15 mouse cellular contexts compared by ENCODE assay signal in genomic region chr7:137244839-137245238, GRCm38 (mm10).
A peak's percentile ranks its signal among the peaks of the same experiment; 100 is the strongest.
DNase-seq lines count a peak whose midpoint lies in the region; ATAC-seq and TF ChIP-seq lines count a peak whose summit lies in the region.
"Had no signal": no experiment of that assay in that cellular context is flagged by ENCODE, and none has a peak within 500 bp of the region (broad histone marks: within the 10 kb centered on the region; RNA-seq: fewer than 3 reads in every experiment).

No protein-coding gene starts in this region.

- peak; percentile 68 for DNase-seq in forebrain, postnatal 0 days
- DNase-seq in forebrain, embryonic 11.5 days (ENCODE audit: low spot score): no peak
- peak; percentile 54 for DNase-seq in brain, adult 2 months (ENCODE audit: low read depth, low spot score)
- no peak for DNase-seq in midbrain, postnatal 0 days (ENCODE audit: low spot score)
- no peak for DNase-seq in spleen, postnatal 4 days (ENCODE audit: low spot score in 2 of 2)
- DNase-seq in lung, postnatal 0 days (ENCODE audit: low spot score): no peak
- DNase-seq: adrenal gland, adult 8-10 months; B cell, adult 2 months; cerebellum, postnatal 14 days; layer of hippocampus, postnatal 36 days; thymus, postnatal 36 days had no signal

- H3K9me3 ChIP-seq in forebrain, postnatal 0 days (ENCODE audit: low read length): no peaks in the 10 kb centered on the region
- H3K9me3 ChIP-seq in forebrain, embryonic 11.5 days (ENCODE audit: control insufficient read depth, low read length): no peaks in the 10 kb centered on the region
- H3K9me3 ChIP-seq in hindbrain, embryonic 13.5 days: no peaks in the 10 kb centered on the region
- H3K9me3 ChIP-seq in midbrain, postnatal 0 days (ENCODE audit: low read length): no peaks in the 10 kb centered on the region
- H3K9me3 ChIP-seq in lung, postnatal 0 days (ENCODE audit: low read length): no peaks in the 10 kb centered on the region
- H3K9me3 ChIP-seq: limb, embryonic 12.5 days; liver, embryonic 15.5 days had no signal

- H3K36me3 ChIP-seq in forebrain, postnatal 0 days (ENCODE audit: insufficient read depth): no peaks in the 10 kb centered on the region
- no peaks in the 10 kb centered on the region for H3K36me3 ChIP-seq in forebrain, embryonic 11.5 days (ENCODE audit: control insufficient read depth, insufficient read depth, low read length)
- H3K36me3 ChIP-seq in hindbrain, embryonic 13.5 days: no peaks in the 10 kb centered on the region
- H3K36me3 ChIP-seq in midbrain, postnatal 0 days (ENCODE audit: insufficient read depth, low read length): no peaks in the 10 kb centered on the region
- H3K36me3 ChIP-seq in lung, postnatal 0 days (ENCODE audit: insufficient read depth, low read length): no peaks in the 10 kb centered on the region
- H3K36me3 ChIP-seq: liver, embryonic 15.5 days had no signal

- no peak overlapping the region for H3K9ac ChIP-seq in forebrain, postnatal 0 days
- no peak overlapping the region for H3K9ac ChIP-seq in forebrain, embryonic 11.5 days (ENCODE audit: low read length)
- H3K9ac ChIP-seq in hindbrain, embryonic 13.5 days: peak overlapping the region; percentile 15; the same call in 1 of the 2 replicates
- no peak overlapping the region for H3K9ac ChIP-seq in midbrain, postnatal 0 days (replicated peaks; ENCODE audit: low read length, poor library complexity, severe bottlenecking)
- no peak overlapping the region for H3K9ac ChIP-seq in lung, postnatal 0 days (replicated peaks; ENCODE audit: low read depth)
- H3K9ac ChIP-seq: limb, embryonic 12.5 days; liver, embryonic 15.5 days had no signal

- H3K27ac ChIP-seq in forebrain, postnatal 0 days (ENCODE audit: low read depth, low read length): no peak overlapping the region
- no peak overlapping the region for H3K27ac ChIP-seq in forebrain, embryonic 11.5 days (ENCODE audit: low read depth, low read length)
- peak overlapping the region; percentile 88 for H3K27ac ChIP-seq in hindbrain, embryonic 13.5 days
- peak overlapping the region; percentile 19; the same call in 1 of the 2 replicates for H3K27ac ChIP-seq in midbrain, postnatal 0 days (ENCODE audit: low read depth, low read length)
- H3K27ac ChIP-seq in lung, postnatal 0 days (ENCODE audit: low read length): no peak overlapping the region
- H3K27ac ChIP-seq: limb, embryonic 12.5 days; liver, embryonic 15.5 days had no signal

- H3K27me3 ChIP-seq in forebrain, postnatal 0 days (ENCODE audit: insufficient read depth, low read length): peaks cover 36% of the 10 kb centered on the region
- H3K27me3 ChIP-seq in forebrain, embryonic 11.5 days (ENCODE audit: control insufficient read depth, insufficient read depth, low read length): peaks cover 4% of the 10 kb centered on the region; the same call in 1 of the 2 replicates
- H3K27me3 ChIP-seq in hindbrain, embryonic 13.5 days: 0 out of 2 replicates have a peak, but pooled peaks cover 4% of the 10 kb centered on the region
- H3K27me3 ChIP-seq in midbrain, postnatal 0 days (ENCODE audit: insufficient read depth, low read length): no peaks in the 10 kb centered on the region
- H3K27me3 ChIP-seq in lung, postnatal 0 days (replicated peaks; ENCODE audit: insufficient read depth, low read length): no peaks in the 10 kb centered on the region

- no peak overlapping the region for H3K4me2 ChIP-seq in forebrain, postnatal 0 days (ENCODE audit: low read depth)
- H3K4me2 ChIP-seq in forebrain, embryonic 11.5 days (ENCODE audit: low read depth, low read length, severe bottlenecking): no peak overlapping the region
- peak overlapping the region; percentile 17; the same call in 1 of the 2 replicates for H3K4me2 ChIP-seq in hindbrain, embryonic 13.5 days
- no peak overlapping the region for H3K4me2 ChIP-seq in midbrain, postnatal 0 days (ENCODE audit: low read depth, low read length, poor library complexity, severe bottlenecking)
- no peak overlapping the region for H3K4me2 ChIP-seq in lung, postnatal 0 days (replicated peaks; ENCODE audit: low read depth, low read length)
- H3K4me2 ChIP-seq: limb, embryonic 12.5 days; liver, embryonic 15.5 days had no signal

- no peak for TF ChIP-seq EP300 in lung, postnatal 0 days (IDR thresholded peaks at IDR 0.05)

- peak; percentile 81 for ATAC-seq in forebrain, postnatal 0 days
- no peak for ATAC-seq in forebrain, embryonic 11.5 days (replicated peaks; ENCODE audit: low FRiP score)
- no peak for ATAC-seq in hindbrain, embryonic 13.5 days (ENCODE audit: low FRiP score)
- no peak for ATAC-seq in midbrain, postnatal 0 days (ENCODE audit: low FRiP score)
- ATAC-seq in lung, postnatal 0 days: no peak
- ATAC-seq: inflammation-experienced regulatory T-cells, adult 6 months had no signal

- no peak overlapping the region for H3K4me3 ChIP-seq in forebrain, postnatal 0 days (ENCODE audit: low read depth, low read length)
- H3K4me3 ChIP-seq in forebrain, embryonic 11.5 days (ENCODE audit: low read depth, low read length): no peak overlapping the region
- no peak overlapping the region for H3K4me3 ChIP-seq in hindbrain, embryonic 13.5 days
- no peak overlapping the region for H3K4me3 ChIP-seq in midbrain, postnatal 0 days (ENCODE audit: low read depth, low read length)
- H3K4me3 ChIP-seq in lung, postnatal 0 days (ENCODE audit: low read depth, low read length): no peak overlapping the region
- H3K4me3 ChIP-seq: limb, embryonic 12.5 days; liver, embryonic 15.5 days had no signal

- TF ChIP-seq CTCF in forebrain, postnatal 0 days (IDR thresholded peaks at IDR 0.05; ENCODE audit: low read depth): no peak
- no peak for TF ChIP-seq CTCF in midbrain, postnatal 0 days (IDR thresholded peaks at IDR 0.05)
- no peak for TF ChIP-seq CTCF in lung, postnatal 0 days (IDR thresholded peaks at IDR 0.05)

- H3K4me1 ChIP-seq in forebrain, postnatal 0 days (ENCODE audit: insufficient read depth): 0 out of 2 replicates have a peak, but pooled peaks cover under 1% of the 10 kb centered on the region
- H3K4me1 ChIP-seq in forebrain, embryonic 11.5 days (replicated peaks; ENCODE audit: control insufficient read depth, insufficient read depth, low read length): peaks cover 7% of the 10 kb centered on the region; the same call in 1 of the 2 replicates
- peaks cover 96% of the 10 kb centered on the region for H3K4me1 ChIP-seq in hindbrain, embryonic 13.5 days (replicated peaks)
- H3K4me1 ChIP-seq in midbrain, postnatal 0 days (ENCODE audit: insufficient read depth, low read length): peaks cover 9% of the 10 kb centered on the region
- no peaks in the 10 kb centered on the region for H3K4me1 ChIP-seq in lung, postnatal 0 days (ENCODE audit: insufficient read depth, low read depth, low read length)
- H3K4me1 ChIP-seq: liver, embryonic 15.5 days had no signal

- 54% methylated on average over 7 of the region's 7 CpGs for WGBS in forebrain, postnatal 0 days
- 81% methylated on average over 7 of the region's 7 CpGs for WGBS in forebrain, embryonic 11.5 days
- 44% methylated on average over 7 of the region's 7 CpGs for WGBS in hindbrain, embryonic 13.5 days
- 51% methylated on average over 7 of the region's 7 CpGs for WGBS in midbrain, postnatal 0 days
- WGBS in lung, postnatal 0 days: 84% methylated on average over 7 of the region's 7 CpGs

Comparison
In these comparisons a context has a peak if more than half of its experiments do, and no peak if none do; other contexts are left out.
1. DNase-seq: peak in forebrain, postnatal 0 days (single experiment) and brain, adult 2 months (single experiment); none in forebrain, embryonic 11.5 days (single experiment), midbrain, postnatal 0 days (single experiment), spleen, postnatal 4 days (0 of 2) and lung, postnatal 0 days (single experiment).
2. H3K27ac ChIP-seq: peak in hindbrain, embryonic 13.5 days (single experiment) and midbrain, postnatal 0 days (single experiment); none in forebrain, postnatal 0 days (single experiment), forebrain, embryonic 11.5 days (single experiment) and lung, postnatal 0 days (single experiment).